Mouse (Mus musculus) lung, postnatal 25 days (tissue): Measurements from ENCODE around the gene Fbxo22.
"Not testable (repeated sequence)": the region's sequence is repeated elsewhere in the genome, so short reads cannot be mapped to it uniquely, and the experiment has no call there.

Experiments used
- DNase-seq: peaks from one replicate; pipeline ENCODE4 v3.0.0; 2022; ENCODE audit warnings: low spot score

Fbxo22 gene

DNA sequence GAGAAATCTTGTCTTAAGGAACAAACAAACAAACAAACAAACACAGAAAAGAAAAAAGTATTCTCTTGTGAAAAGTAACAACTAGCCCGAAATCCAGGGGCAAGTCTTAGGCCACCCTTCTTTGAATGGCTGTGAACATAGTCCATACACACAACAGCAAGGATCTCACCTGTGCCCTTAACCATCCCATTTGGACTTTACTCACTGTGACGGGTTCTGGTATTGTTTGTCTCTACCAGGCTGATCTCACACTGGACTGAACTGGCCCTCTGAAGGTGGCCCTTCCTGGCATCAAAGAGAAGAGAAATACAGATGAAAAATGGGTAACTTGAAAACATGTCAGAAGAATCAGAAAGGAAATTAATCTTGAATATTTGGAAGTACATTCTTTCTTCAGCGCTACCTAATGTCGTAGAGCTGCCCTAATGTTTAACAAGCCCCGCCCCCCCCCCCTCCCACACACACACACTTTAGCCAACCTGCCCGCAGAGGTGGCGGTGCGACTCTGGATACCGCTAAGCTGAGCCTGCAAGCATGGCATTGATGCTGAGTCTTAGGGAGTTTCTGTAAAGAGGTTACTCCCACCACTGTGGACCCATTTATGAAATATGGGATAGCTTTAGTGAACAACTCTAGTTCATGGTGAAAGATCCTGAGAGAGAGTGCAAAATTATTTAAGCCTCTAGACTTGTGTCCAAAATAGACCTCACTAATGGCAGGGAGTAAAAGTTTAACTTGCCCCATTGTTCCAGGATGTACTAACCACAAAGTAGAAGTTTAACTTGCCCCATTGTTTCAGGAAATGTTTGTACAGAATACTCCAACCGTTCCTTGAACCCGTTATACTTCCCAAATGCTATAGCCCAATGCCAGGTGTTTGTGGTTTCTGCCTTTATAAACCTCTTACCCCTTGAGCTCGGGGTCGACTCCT lies 27.8 kb downstream of the Fbxo22 start:
- DNase-seq, result no peak

DNA sequence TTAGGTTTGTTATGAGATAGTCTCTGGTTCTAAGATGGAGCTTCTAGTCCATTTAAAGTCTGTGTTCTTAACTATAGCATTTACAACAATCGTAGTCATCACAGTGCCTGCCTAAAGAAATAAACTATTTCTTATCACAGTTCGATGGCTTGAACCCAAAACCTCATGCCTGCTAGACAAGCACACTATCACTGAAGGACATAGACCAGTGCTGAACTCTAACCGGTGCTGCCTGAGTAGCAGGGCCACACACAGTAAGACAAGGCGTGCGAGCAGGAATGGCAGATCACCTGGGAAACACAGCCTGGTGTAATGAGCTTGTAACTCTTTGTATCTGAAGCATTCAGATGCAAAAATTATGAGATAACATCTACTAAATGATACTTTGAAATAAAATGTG lies 32.1 kb downstream of the Fbxo22 start:
- DNase-seq, result no peak

DNA sequence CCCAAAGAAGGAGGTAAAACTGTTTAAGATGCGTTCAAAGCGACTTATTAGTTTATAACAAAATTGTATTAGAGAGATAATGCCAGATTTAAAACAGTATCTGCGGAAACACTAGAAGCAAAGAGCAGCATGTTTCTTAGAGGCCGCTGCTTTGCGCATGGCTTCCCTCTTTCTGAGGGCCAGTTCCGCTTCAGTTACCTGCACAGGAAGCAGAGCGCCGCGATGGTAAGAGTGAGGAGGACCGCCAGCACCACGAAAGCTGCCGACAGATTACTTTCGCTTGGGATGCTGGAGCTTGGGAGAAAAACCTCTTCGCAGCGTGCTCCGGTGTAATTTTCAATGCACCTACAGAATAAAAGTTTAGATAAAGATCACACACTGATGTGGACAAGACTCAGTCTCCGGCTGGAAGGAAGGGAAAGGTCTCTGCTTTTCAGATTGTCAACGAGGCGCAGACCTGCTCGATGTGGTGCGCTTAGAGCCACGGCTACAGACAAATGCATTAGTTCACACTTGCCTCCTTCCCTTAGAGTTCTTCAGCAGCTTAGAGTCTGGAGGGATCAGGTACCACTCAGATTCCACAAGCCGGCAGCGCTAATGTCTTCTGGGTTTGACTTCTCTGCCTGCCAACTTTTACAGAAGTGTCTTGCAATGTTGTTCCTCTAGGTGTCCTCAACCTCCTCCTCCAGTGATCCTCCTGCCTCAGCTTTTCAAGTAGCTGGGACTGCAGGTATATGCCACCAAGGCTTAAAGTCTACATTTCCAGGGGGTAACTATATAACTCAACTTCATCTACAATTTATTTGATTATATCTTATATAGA lies 33.3 kb downstream of the Fbxo22 start:
- no peak for DNase-seq

DNA sequence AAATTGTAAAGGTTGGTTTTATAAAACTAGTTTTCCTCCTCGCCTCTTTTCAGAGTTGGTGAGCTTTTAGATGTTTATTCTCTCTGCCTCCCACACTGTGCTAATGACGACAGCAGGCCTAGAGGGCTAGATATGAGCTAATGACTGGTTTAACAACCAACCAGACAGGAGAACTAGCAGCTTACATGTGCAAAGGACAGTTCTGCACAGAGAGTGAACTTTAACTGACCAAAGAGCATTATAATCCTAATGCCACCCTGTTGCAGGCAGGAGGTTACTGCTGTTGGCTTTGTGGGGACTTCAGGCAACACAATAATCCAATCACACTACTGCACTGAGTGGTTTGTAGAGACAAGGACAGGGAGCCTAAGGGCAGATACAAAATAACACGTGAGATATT lies 34.6 kb downstream of the Fbxo22 start:
- DNase-seq, result no peak

DNA sequence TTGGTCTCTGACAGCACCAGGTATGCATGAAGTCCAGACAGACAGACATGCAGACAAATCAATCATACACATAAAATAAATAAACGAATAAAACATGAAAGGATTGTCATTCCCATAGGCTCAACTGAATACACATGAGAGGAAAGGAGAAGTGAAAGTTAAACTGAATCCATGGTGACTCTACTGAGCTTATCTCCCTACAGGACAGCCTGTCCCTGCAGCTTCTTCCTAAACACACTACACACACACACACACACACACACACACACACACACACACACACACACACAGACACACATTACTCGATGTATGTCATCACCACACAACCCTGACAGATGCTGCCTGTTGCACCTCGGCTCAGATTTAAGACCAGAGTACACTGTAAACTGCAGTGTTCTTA lies 35.4 kb downstream of the Fbxo22 start:
- DNase-seq, result no peak

DNA sequence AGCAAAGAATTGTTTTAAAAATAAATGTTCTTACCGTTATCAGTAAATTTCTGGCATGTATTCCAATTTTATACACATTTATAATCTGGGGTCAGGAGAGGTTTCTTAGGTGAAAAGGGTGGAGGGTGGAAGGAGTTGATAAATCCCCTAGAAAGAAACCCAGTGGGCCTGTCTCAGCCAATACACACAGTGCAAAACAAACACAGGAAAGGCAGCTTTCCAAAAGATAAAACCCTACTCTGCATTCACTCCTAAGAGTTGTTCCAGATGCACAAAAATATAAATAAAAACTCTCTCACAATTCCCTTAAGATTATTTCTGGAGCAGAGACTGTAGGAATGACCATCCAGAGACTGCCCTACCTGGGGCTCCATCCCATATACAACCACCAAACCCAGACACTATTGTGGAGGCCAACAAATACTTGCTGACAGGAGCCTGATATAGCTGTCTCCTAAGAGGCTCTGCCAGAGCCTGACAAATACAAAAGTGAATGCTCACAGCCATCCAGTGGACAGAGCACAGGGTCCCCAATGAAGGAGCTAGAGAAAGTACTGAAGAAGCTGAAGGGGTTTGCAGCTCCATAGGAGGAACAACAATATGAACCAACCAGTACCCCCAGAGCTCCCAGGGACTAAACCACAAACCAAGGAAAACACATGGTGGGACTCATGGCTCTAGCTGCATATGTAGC lies 36.5 kb downstream of the Fbxo22 start:
- DNase-seq, result not testable (repeated sequence)

DNA sequence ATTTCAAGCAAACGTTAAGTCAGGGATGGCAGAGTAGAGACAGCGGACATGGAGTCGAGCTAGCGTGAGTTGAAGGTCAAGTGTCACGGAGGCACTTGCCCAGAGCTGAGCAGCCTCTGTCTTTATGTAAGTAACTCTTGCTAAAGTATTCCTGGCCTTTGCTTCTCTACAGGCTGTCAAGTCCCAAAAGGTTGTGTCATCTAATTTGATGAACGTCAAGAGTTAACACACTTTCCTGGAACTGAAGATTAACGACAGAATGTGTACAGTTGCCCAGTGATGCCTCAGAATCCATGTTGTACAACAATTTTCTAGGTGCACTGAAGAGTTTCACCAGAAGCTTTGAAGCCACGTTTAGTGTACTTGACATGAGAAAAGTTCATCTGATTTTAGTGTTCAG lies 37.7 kb downstream of the Fbxo22 start:
- no peak for DNase-seq

DNA sequence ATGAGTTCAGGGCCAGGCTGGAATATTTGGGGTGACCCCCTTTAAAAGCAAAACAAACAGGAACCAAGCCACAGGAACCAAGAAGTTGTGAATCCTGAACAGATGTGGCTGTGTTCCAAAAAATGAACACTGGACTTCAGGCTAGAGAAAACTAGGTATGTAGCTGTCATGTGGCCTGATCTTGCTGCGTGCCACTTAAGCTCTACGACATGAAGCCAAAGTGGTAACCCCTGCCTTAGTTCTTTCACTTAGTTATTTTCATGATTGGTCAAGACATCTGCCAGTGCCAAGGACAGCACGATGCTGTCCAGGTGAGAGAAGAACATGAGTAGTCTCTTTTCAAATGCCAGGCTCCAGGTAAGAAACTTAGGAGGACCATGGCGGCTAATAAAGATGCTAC lies 38.2 kb downstream of the Fbxo22 start:
- no peak for DNase-seq

DNA sequence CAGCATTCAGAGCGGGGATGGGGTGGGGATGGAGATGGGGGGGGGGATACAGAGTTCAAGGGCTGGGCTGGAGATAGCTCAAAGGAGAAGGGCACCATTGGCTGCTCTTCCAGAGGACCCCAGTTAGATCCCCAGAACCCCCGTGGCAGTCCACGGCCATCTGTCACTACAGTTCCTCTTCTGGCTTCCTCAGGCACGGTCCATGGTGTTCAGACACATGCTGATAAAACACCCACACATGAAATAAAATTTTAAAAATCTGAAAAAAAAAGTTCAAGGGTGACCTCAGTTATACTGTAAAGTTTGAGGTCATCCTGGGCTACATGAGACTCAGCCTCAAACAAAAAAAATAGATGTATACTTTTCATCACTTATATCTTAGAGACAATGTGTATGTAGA lies 39.7 kb downstream of the Fbxo22 start:
- DNase-seq, result no peak

DNA sequence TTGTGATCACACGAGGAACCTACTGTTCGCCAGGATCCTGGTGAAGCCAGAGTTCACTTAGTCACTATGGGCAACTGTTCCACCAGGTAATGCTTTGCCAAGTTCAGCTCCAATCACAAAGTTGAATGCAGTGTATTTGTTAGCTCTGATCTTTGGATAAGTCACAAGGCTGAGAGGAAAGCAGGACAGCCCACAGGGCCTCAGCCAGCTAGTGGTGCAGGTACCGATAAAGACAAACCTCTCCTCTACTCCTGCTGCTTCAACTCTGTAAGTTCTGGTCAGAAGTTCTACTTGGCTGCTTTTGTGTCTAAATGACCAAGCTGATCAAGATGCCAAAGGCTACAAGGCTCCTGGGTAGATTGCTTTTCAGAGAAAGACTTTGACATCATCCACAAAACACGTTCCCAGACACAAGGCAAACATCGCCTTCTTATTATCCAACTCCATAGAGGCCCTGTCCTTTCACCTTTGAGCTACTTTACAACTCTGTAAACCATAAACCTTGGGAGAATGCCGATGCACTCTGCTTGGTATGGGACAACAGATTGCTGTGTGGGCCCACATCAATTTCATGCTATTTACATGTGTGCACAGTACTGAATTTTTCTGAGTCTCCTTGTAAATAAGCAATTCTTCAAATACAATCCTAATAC lies 42.0 kb downstream of the Fbxo22 start:
- DNase-seq, result no peak

DNA sequence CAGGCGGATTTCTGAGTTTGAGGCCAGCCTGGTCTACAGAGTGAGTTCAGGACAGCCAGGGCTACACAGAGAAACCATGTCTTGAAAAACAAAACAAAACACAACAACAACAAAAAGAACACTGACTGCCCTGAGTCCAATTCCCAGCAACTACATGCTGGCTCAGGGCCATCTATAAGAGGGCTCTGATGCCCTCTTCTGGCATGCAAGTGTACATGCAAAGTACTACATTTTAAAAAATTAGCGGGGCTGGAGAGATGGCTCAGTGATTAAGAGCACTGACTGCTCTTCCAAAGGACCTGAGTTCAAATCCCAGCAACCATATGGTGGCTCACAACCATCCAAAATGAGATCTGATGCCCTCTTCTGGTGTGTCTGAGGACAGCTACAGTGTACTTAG lies 43.4 kb downstream of the Fbxo22 start:
- not testable (repeated sequence) for DNase-seq

DNA sequence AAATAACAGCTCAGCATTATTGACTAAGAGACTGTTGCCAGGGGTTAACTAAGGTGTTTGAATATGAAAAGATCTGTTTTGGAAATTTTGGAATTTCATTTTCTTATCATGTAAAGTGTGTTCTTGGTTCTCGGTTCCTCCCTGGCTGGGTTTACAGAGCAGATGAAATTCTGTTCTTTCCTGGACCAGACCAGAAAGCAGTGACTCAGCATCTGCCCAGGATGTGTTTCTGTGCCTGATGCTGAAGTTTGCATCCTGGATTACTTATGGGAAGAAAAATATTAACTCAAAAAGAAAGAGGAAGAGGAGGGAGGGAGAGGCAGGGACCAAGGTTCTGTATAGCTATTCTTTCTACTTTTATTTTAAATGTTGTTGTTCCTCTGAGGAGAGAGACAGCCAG lies 45.1 kb downstream of the Fbxo22 start:
- DNase-seq, result no peak

DNA sequence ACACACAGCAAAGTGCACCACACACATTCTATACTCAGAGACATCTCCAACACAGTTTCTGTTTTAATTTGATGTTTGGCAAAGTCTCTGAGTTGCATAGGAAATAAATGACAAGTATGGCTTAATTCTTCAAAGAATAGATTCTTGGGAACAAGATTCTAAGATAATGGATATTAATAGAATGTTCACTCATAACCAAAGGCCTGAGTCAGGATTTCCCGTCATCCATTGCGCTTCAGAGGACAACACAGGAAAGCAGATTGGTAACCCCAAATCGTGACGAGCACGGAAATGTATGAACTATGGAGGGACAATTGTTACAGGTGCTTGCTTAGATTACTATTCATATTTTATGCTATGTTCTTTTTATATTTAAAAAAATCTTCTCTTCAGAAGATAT lies 46.3 kb downstream of the Fbxo22 start:
- no peak for DNase-seq

DNA sequence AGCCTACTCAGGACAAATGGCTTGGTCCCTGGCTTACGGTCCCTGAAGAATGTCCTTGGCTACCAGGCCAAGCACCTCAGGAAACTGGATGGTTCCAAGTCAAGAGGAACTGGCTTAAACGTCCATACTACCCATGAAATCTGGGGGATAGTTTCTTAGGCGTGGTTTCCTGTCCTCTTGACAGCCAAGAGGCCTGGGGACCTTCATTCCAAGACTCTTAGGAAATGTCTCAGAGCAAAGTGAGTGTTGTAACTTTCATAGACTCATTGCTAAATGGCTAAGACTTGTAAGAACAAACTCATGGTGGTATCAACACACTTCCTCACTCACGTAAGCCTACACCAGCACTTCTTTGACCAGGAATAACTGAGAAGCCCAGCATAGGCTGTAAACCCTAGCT lies 46.9 kb downstream of the Fbxo22 start:
- DNase-seq, result peak; percentile 26

DNA sequence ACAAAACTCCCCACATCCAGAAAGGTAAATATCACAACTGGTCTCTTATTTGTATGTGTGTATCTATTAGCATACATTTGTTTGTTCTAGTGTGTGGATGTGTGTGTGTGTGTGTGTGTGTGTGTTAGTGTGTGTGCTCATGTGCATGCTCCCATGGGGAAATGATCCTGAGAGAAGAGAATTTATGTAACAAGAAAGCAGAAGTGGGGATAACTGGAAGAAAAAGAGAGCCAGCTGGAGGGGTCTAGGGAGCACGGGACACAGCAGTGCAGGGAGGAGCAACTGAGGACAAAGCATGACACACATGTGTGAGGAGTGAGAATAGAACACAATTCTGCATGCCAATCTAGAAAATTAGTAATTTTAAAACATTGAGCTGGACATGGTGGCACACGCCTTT lies 48.4 kb downstream of the Fbxo22 start:
- DNase-seq, result no peak

DNA sequence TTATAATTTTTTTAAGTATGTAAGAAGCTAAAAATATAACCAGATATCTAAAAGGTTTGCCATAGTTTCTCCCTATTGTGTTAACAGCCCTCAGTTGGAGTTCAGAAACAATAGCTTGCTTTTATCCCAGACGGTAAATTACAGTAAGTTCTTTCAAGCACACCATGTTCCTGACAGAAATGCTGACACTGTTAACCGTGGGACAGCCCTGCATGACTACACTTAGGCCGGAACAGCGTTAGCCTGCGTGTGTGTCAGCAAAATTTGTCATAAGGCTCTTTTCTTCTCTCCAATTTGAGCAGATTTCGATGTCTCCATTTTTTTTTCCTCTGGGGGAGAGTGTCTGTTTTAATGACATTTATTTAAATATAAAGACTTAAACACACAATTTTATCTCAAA lies 51.0 kb downstream of the Fbxo22 start:
- DNase-seq, result no peak

DNA sequence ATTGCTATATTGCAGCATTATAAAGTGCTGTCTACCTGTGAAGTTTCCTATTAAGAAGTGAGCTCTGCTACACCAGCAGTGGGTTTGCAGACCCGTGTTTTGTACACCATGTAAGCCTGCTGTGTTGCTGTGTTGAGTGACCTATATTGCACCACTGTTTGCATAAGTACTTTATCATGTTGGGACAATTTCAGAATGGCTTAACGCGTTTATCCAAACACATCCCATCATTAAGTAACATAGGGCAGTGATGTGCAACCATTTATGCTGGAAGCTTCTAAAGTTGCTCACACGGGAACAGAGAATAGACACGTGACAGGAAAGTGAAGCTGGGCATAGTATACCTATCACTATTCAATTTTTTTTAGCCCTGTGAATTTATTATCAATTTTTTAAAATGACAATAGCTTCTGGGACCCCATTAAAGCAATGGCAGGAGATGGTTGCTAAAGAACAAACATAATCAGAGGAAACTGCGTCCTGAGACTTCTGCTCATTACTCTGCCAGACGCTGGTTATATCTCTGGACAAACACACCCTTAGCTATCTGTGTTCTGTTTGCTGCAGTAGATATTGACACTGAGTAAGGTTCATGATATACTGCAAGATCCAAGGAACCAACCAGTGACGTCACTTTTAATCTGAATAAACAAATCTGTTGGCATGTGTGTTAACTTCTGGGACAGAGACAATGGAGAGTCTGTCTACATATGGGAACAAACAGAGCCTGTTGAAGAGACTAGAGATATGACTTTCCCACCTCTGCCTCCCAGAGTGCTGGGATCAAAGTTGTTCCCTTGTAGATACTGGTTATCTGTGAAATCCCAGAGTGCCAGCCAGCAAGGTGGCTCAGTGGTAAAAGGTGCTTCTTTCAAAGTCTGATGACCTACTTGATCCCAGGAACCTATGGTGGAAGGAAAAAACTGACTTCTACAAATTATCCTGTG lies 55.9 kb downstream of the Fbxo22 start:
- DNase-seq, result no peak

DNA sequence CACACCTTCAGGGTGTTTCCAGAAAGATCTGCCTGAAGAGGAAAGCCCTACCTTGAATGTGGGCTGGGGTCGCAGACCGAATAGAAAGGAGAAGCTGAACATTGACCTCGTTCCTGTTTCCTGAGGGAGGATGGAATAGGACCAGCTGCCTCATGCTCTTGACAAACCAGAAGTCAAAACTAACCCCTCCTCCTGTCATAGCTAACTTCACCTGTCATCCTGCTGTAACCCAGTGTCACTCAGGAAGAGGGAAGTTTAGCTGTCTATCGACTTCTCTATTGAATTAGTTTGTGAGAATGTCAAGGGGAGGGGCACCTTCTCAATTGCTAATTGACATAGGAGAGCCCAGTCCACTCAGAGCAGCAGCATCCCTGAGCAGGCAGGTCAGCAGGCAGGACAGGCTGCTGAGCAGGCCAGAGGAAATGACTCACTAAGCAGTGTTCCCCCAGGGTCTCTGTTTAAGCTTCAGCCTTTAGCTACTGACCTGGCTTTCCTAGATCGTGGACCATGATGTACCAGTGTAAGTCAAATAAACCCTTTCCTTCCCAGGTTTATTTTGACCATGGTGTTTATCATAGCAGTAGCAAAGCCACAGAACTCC lies 63.3 kb downstream of the Fbxo22 start:
- no peak for DNase-seq

DNA sequence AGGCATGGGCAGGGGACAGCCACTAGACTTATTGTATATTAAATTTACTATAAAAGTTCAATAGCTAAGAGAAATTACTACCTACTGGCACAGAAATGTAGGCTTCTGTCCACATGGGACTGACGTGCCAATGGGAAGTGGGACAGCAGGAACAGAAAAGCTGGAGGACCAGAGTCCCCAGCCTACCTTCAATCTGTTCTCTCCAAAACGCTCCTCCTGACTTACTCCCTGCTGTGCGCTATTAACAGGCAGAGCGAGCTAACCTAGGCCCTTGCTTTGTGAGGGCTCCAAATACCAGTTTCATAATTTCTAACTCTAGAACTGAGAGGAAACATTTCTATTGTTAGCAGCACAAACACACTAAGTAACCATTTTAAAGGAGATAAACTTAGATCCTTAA lies 65.2 kb downstream of the Fbxo22 start:
- DNase-seq, result no peak
